Comparison of ENCODE assay signal across 9 mouse cellular contexts in the genomic region with DNA sequence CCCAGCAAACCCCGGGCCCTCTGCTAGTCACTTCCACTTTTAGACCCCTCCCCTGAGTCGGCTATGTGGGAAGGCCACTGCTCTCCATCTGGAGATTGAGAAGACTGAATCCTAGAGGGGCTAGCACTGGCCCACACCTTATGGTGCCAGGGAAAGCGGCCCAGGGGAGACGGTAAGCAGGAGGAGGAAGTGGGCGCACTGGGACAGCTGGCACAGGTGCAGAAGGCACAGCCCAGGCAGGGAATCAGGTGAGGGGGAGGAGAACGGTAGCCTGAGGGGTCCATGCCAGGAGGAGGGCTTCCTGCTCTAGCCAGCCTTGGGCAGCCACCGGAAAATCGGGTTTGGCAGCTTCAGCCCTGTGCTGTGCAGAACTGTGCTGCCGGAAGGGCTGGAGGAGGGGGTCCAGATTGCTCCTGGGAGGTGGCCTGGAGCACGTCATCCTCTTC. TPM values are rescaled to one million over a fixed set of nuclear protein-coding genes. Genes with fewer than 3 reads are reported as not detected.
DNase-seq lines count a peak whose midpoint lies in the region; ATAC-seq lines count a peak whose summit lies in the region.
"Had no signal": no experiment of that assay in that cellular context is flagged by ENCODE, and none has a peak within 500 bp of the region (broad histone marks: within the 10 kb centered on the region; RNA-seq: fewer than 3 reads in every experiment).

No protein-coding gene starts in this region.

- H3K4me1 ChIP-seq in lung, embryonic 16.5 days (replicated peaks; ENCODE audit: control insufficient read depth, insufficient read depth, low read length) = peaks cover 33% of the 10 kb centered on the region

- peak overlapping the region; percentile 93 for H3K27ac ChIP-seq in lung, embryonic 16.5 days (ENCODE audit: low read length)

- H3K9ac ChIP-seq in lung, embryonic 16.5 days (ENCODE audit: low read length) = peak overlapping the region; percentile 50

- no peaks in the 10 kb centered on the region for H3K27me3 ChIP-seq in lung, embryonic 16.5 days (ENCODE audit: control insufficient read depth, insufficient read depth, low read depth, low read length)
- H3K27me3 ChIP-seq: Patski had no signal

- H3K9me3 ChIP-seq in lung, embryonic 16.5 days (ENCODE audit: control insufficient read depth, low read length) = no peaks in the 10 kb centered on the region

- 8% methylated on average over 10 of the region's 10 CpGs for WGBS in lung, embryonic 16.5 days

- H3K36me3 ChIP-seq in lung, embryonic 16.5 days (ENCODE audit: control insufficient read depth, insufficient read depth, low read length) = no peaks in the 10 kb centered on the region

- ATAC-seq in CD4-positive, CD25-positive, alpha-beta regulatory T cell, adult 4 months = peak; percentile 20
- ATAC-seq in frontal cortex, adult (ENCODE audit: low TSS enrichment) = peak; percentile 58
- ATAC-seq in lung, embryonic 16.5 days (ENCODE audit: low read depth) = peak; percentile 95
- ATAC-seq: Patski had no signal

- peak overlapping the region; percentile 23 for H3K4me3 ChIP-seq in lung, embryonic 16.5 days (ENCODE audit: low read length)

- DNase-seq in cerebellum, adult 11 months = peak; percentile 96
- DNase-seq in heart, postnatal 4 days = peak; percentile 74
- DNase-seq in layer of hippocampus, adult 8-10 months (ENCODE audit: low spot score in 2 of 2) = peak; percentile 65 to 73
- DNase-seq in ovary, postnatal 36 days (ENCODE audit: low spot score) = peak; percentile 65
- peak; percentile 93 for DNase-seq in urinary bladder, postnatal 14 days (ENCODE audit: low spot score)

- H3K4me2 ChIP-seq in lung, embryonic 16.5 days (ENCODE audit: low read depth, low read length) = peak overlapping the region; percentile 40

RNA-seq across cellular contexts. Expression of a gene that starts 3.4 kb away (rescaled TPM):
- not detected for polyA plus RNA-seq in CD4-positive, CD25-positive, alpha-beta regulatory T cell, adult 4 months (2017; shearing (Covaris generic))
- total RNA-seq in heart, postnatal 4 days (2021) = under 1 TPM in 1 of 2 experiments, not detected in 1; 0.79 TPM
- total RNA-seq in layer of hippocampus, adult 8-10 months (2022) = 1 to 10 TPM in 1 of 4 experiments, under 1 TPM in 1, not detected in 2; 0.96 to 4.1 TPM
- not detected in 2 replicates for polyA plus RNA-seq in lung, embryonic 16.5 days (2015; fragmentation: Nextera tagmentation; extraction: Ambion mirVana)
- polyA plus RNA-seq: Patski had no signal

RNA-seq across cellular contexts. Expression of a gene that starts 3.4 kb away (rescaled TPM):
- polyA plus RNA-seq in CD4-positive, CD25-positive, alpha-beta regulatory T cell, adult 4 months (2017; shearing (Covaris generic)) = not detected
- not detected for total RNA-seq in heart, postnatal 4 days (2021)
- total RNA-seq in layer of hippocampus, adult 8-10 months (2022) = not detected
- polyA plus RNA-seq in lung, embryonic 16.5 days (2015; fragmentation: Nextera tagmentation; extraction: Ambion mirVana) = not detected in 2 replicates
- polyA plus RNA-seq: Patski had no signal

RNA-seq across cellular contexts. Expression of a gene that starts 9.2 kb away (rescaled TPM):
- polyA plus RNA-seq in CD4-positive, CD25-positive, alpha-beta regulatory T cell, adult 4 months (2017; shearing (Covaris generic)) = under 1 TPM in 1 of 2 experiments, not detected in 1; 0.27 TPM
- total RNA-seq in heart, postnatal 4 days (2021) = not detected
- total RNA-seq in layer of hippocampus, adult 8-10 months (2022) = not detected
- 22.6 and 25.9 TPM in 2 replicates for polyA plus RNA-seq in lung, embryonic 16.5 days (2015; fragmentation: Nextera tagmentation; extraction: Ambion mirVana)

RNA-seq across cellular contexts. Expression of a gene that starts 25.4 kb away (rescaled TPM):
- under 1 TPM; 0.39 to 0.61 TPM for polyA plus RNA-seq in CD4-positive, CD25-positive, alpha-beta regulatory T cell, adult 4 months (2017; shearing (Covaris generic))
- 1 to 10 TPM; 3.6 to 3.9 TPM for total RNA-seq in heart, postnatal 4 days (2021)
- total RNA-seq in layer of hippocampus, adult 8-10 months (2022) = 10 to 100 TPM; 21.9 to 23.7 (median 23.3) TPM
- polyA plus RNA-seq in lung, embryonic 16.5 days (2015; fragmentation: Nextera tagmentation; extraction: Ambion mirVana) = 3.6 and 3.7 TPM in 2 replicates

RNA-seq across cellular contexts. Expression of a gene that starts 44.9 kb away (rescaled TPM):
- 1 to 10 TPM; 3.8 to 5.1 TPM for polyA plus RNA-seq in CD4-positive, CD25-positive, alpha-beta regulatory T cell, adult 4 months (2017; shearing (Covaris generic))
- total RNA-seq in heart, postnatal 4 days (2021) = 10 to 100 TPM; 21.0 to 24.6 TPM
- total RNA-seq in layer of hippocampus, adult 8-10 months (2022) = 10 to 100 TPM; 29.0 to 40.9 (median 35.9) TPM
- 23.6 and 25.3 TPM in 2 replicates for polyA plus RNA-seq in lung, embryonic 16.5 days (2015; fragmentation: Nextera tagmentation; extraction: Ambion mirVana)

Comparison
In these comparisons a context has a peak if more than half of its experiments do, and no peak if none do; other contexts are left out.
1. Peak in every context shown above with its lines: DNase-seq, ATAC-seq, H3K4me3 ChIP-seq and H3K27ac ChIP-seq.
2. ATAC-seq: peak in every context shown above with its lines; median percentile 95 in lung, embryonic 16.5 days; 58 in frontal cortex, adult; 20 in CD4-positive, CD25-positive, alpha-beta regulatory T cell, adult 4 months.